Mouse (Mus musculus) CH12.LX (cell line): Measurements from ENCODE around the gene Enpp6. TPM values are rescaled to one million over a fixed set of nuclear protein-coding genes. Genes with fewer than 3 reads are reported as not detected.

ENCODE experiments used
- DNase-seq: peaks from one replicate; pipeline ENCODE4 v3.0.0-alpha.2; 2013; ENCODE audit errors: extremely low read depth
- H3K27ac ChIP-seq: 2 replicates; pipeline ENCODE4 v1.5.1; 2012; ENCODE audit warnings: low read depth, mild to moderate bottlenecking, control low read depth, moderate library complexity; ENCODE audit not compliant: insufficient read depth
- H3K27me3 ChIP-seq: replicated peaks from 2 replicates; pipeline ENCODE3; 2012; ENCODE audit warnings: inconsistent platforms
- H3K36me3 ChIP-seq, 2 experiments: replicated peaks in 1 of 2; 2 replicates each; pipeline versions ENCODE3 to v1.6.1; 2012; ENCODE audit warnings: inconsistent platforms in 1 of 2, low read length in 1 of 2, mild to moderate bottlenecking in 1 of 2, mixed read lengths in 1 of 2, moderate library complexity in 1 of 2; ENCODE audit not compliant: control insufficient read depth in 1 of 2, insufficient read depth in 1 of 2
- H3K4me1 ChIP-seq, 2 experiments: 2 replicates each; pipeline ENCODE4 v1.6.1; 2012; ENCODE audit warnings: inconsistent platforms in 1 of 2, moderate library complexity in 1 of 2; ENCODE audit not compliant: insufficient read depth in 2 of 2, control insufficient read depth in 1 of 2
- H3K4me2 ChIP-seq: 2 replicates; pipeline ENCODE4 v1.6.1; 2012; ENCODE audit warnings: low read depth, mild to moderate bottlenecking, control low read depth; ENCODE audit not compliant: poor library complexity, insufficient read depth, severe bottlenecking
- H3K4me3 ChIP-seq, 3 experiments: fragments of 150-350 bp in 1 of 3; sonication (generic) in 1 of 3; replicated peaks in 1 of 3; 2 replicates each; pipeline versions ENCODE3 to v1.5.1; 2011 to 2012; ENCODE audit warnings: low read depth in 2 of 3, low read length in 2 of 3, mild to moderate bottlenecking in 2 of 3, moderate library complexity in 2 of 3, control low read depth in 1 of 3, improper control_type of control experiment in 1 of 3, inconsistent platforms in 1 of 3, mixed read lengths in 1 of 3; ENCODE audit not compliant: poor library complexity in 1 of 3
- H3K79me2 ChIP-seq: replicated peaks from 2 replicates; pipeline ENCODE4 v1.6.1; 2012; ENCODE audit warnings: mild to moderate bottlenecking, moderate library complexity; ENCODE audit not compliant: control insufficient read depth, poor library complexity, insufficient read depth, severe bottlenecking; ENCODE audit errors: extremely low read depth
- H3K9ac ChIP-seq: 2 replicates; pipeline ENCODE4 v1.6.1; 2012; ENCODE audit warnings: low read depth, mild to moderate bottlenecking, control low read depth, moderate library complexity; ENCODE audit not compliant: insufficient read depth
- H3K9me3 ChIP-seq: replicated peaks from 2 replicates; pipeline ENCODE3; 2012; ENCODE audit warnings: low read length, inconsistent platforms, mixed read lengths
- BHLHE40 ChIP-seq: IDR thresholded peaks from 2 replicates; pipeline ENCODE4 v1.6.1; 2011; ENCODE audit warnings: mild to moderate bottlenecking, low read depth, low read length, improper control_type of control experiment
- CTCF ChIP-seq, 2 experiments: IDR thresholded peaks in 1 of 2; conservative IDR thresholded peaks in 1 of 2; 2 replicates each; pipeline ENCODE4 v1.5.1; 2011 to 2012; ENCODE audit warnings: low read depth in 2 of 2, low read length in 2 of 2, improper control_type of control experiment in 1 of 2, inconsistent platforms in 1 of 2, mild to moderate bottlenecking in 1 of 2, moderate library complexity in 1 of 2
- E2F4 ChIP-seq: IDR thresholded peaks from 2 replicates; pipeline ENCODE4 v1.6.1; 2011; ENCODE audit warnings: low read depth, low read length, improper control_type of control experiment; ENCODE audit not compliant: insufficient replicate concordance
- EP300 ChIP-seq: IDR thresholded peaks from 2 replicates; pipeline ENCODE4 v1.6.1; 2011; ENCODE audit warnings: low read length, improper control_type of control experiment
- ETS1 ChIP-seq: conservative IDR thresholded peaks from 2 replicates; pipeline ENCODE4 v1.6.1; 2012; ENCODE audit warnings: low read depth, mild to moderate bottlenecking, inconsistent platforms, low read length, improper control_type of control experiment, moderate library complexity
- GABPA ChIP-seq: IDR thresholded peaks from 2 replicates; pipeline ENCODE4 v1.6.1; 2012; ENCODE audit warnings: low read depth, low read length, improper control_type of control experiment, inconsistent platforms; ENCODE audit not compliant: insufficient replicate concordance
- HCFC1 ChIP-seq: IDR thresholded peaks from 2 replicates; pipeline ENCODE4 v1.6.1; 2012; ENCODE audit warnings: low read depth, mild to moderate bottlenecking, inconsistent platforms, low read length, improper control_type of control experiment
- IRF4 ChIP-seq: IDR thresholded peaks from 2 replicates; pipeline ENCODE4 v1.6.1; 2014; ENCODE audit warnings: low read depth, mild to moderate bottlenecking, inconsistent platforms, low read length, improper control_type of control experiment
- JUN ChIP-seq: IDR thresholded peaks from 2 replicates; pipeline ENCODE4 v1.6.1; 2011; ENCODE audit warnings: low read depth, mild to moderate bottlenecking, low read length, improper control_type of control experiment, moderate library complexity; ENCODE audit not compliant: insufficient read depth
- KAT2A ChIP-seq: IDR thresholded peaks from 2 replicates; pipeline ENCODE4 v1.6.1; 2012; ENCODE audit warnings: low read length, improper control_type of control experiment, inconsistent platforms; ENCODE audit not compliant: insufficient replicate concordance
- MAZ ChIP-seq: IDR thresholded peaks from 2 replicates; pipeline ENCODE4 v1.6.1; 2012; ENCODE audit warnings: low read depth, mild to moderate bottlenecking, inconsistent platforms, low read length, improper control_type of control experiment, moderate library complexity
- NELFE ChIP-seq: IDR thresholded peaks from 2 replicates; pipeline ENCODE4 v1.6.1; 2011; ENCODE audit warnings: low read depth, low read length, improper control_type of control experiment
- SMC3 ChIP-seq: IDR thresholded peaks from 2 replicates; pipeline ENCODE4 v1.6.1; 2011; ENCODE audit warnings: low read depth, low read length, improper control_type of control experiment
- TBP ChIP-seq: conservative IDR thresholded peaks from 2 replicates; pipeline ENCODE4 v1.6.1; 2011; ENCODE audit warnings: low read depth, low read length, improper control_type of control experiment
- USF1 ChIP-seq: IDR thresholded peaks from 2 replicates; pipeline ENCODE4 v1.6.1; 2014; ENCODE audit warnings: low read depth, mild to moderate bottlenecking, inconsistent platforms, low read length, improper control_type of control experiment
- ZNF384 ChIP-seq: IDR thresholded peaks from 2 replicates; pipeline ENCODE4 v1.6.1; 2012; ENCODE audit warnings: low read depth, low read length, improper control_type of control experiment, inconsistent platforms
- dilution Hi-C: fragments of 300-500 bp; cut with MboI; formaldehyde crosslinking; loops from 2 replicates; pipeline ENCODE4 v1.14.3; 2020; ENCODE audit warnings: low sequenced_read_pairs; ENCODE audit not compliant: extremely low pct_unique_long_range_greater_than_20kb, extremely low pct_ligation_motif_present
- in situ Hi-C: fragments of 300-500 bp; cut with MboI; formaldehyde crosslinking; loops from 3 replicates; pipeline ENCODE4 v1.14.3; 2019; ENCODE audit warnings: low sequenced_read_pairs, low pct_ligation_motif_present, low pct_unique_long_range_greater_than_20kb, mixed read lengths
- polyA plus RNA-seq: library from polyadenylated mRNA; unstranded; fragments of >175 nt; gene quantifications from 2 replicates; pipeline ENCODE4 v1.2.1, GENCODE M21; 2012; ENCODE audit warnings: low read depth; ENCODE audit not compliant: insufficient read length
- total RNA-seq, 2 experiments: library from RNA; depleted of rRNA; stranded (reverse); fragments of 300-350 nt in 1 of 2; fragments of >200 nt in 1 of 2; gene quantifications; 2 replicates each; pipeline ENCODE4 v1.2.3; 2012 to 2014

Enpp6 gene
- total and polyA plus RNA-seq, 3 experiments = not detected

GRCm38 (mm10) chr8:47136047-47136446, 149.4 kb downstream of the Enpp6 start:
- dilution Hi-C loops = no loop called here
- Histone ChIP-seq H3K36me3 (no peaks in the 10 kb centered on the region), H3K79me2 (no peaks in the 10 kb centered on the region), H3K27me3 (no peaks in the 10 kb centered on the region), H3K27ac (no peak overlapping the region), H3K4me2 (no peak overlapping the region), H3K9me3 (no peaks in the 10 kb centered on the region), H3K9ac (no peak overlapping the region), H3K4me3 (no peak overlapping the region), H3K4me1 (no peaks in the 10 kb centered on the region)
- TF ChIP-seq JUN (no peak), NELFE (no peak), E2F4 (no peak), ZNF384 (no peak), IRF4 (no peak), CTCF (conservative IDR thresholded peaks at IDR 0.05 in 1 of 2, IDR thresholded peaks at IDR 0.05 in 1 of 2; ENCODE audit: low read depth in 2 of 2, low read length in 2 of 2) (no peak), TBP (no peak), GABPA (no peak), EP300 (no peak), MAZ (no peak)
- in situ Hi-C loops = no loop called here
- DNase-seq = no peak

- dilution Hi-C loops = no loop called here
Observed at GRCm38 (mm10) chr8:47145258-47145657, 158.6 kb downstream of the Enpp6 start.

More at GRCm38 (mm10) chr8:47145258-47145657, 158.6 kb downstream of the Enpp6 start:
- no peaks in the 10 kb centered on the region for H3K27me3 ChIP-seq
- no peak for DNase-seq
- no peak overlapping the region for H3K9ac ChIP-seq
- no peaks in the 10 kb centered on the region for H3K36me3 ChIP-seq
- TF ChIP-seq BHLHE40 (no peak), HCFC1 (no peak), USF1 (no peak), KAT2A (no peak), ETS1 (no peak), SMC3 (no peak)
- in situ Hi-C loops = no loop called here
- H3K4me2 ChIP-seq = no peak overlapping the region
- no peak overlapping the region for H3K4me3 ChIP-seq
- H3K4me1 ChIP-seq = no peaks in the 10 kb centered on the region
- H3K9me3 ChIP-seq = peaks cover 2% of the 10 kb centered on the region
- H3K27ac ChIP-seq = no peak overlapping the region
- no peaks in the 10 kb centered on the region for H3K79me2 ChIP-seq

Other genes with a start within 250 kb of the Enpp6 start
- 9.1 and 10.2 TPM in 2 replicates for gene Irf2, start 247.2 kb upstream of the Enpp6 start, total RNA-seq (2012; rRNA removed)
- 5.7 and 7.1 TPM in 2 replicates for gene Irf2, start 247.2 kb upstream of the Enpp6 start, total RNA-seq (2014; rRNA removed)
- gene Irf2, start 247.2 kb upstream of the Enpp6 start, polyA plus RNA-seq = 37.4 and 47.3 TPM in 2 replicates